Mouse (Mus musculus) hindbrain, embryonic 11.5 days (tissue): ENCODE data around the gene Cdk19. TPM values are rescaled to one million over a fixed set of nuclear protein-coding genes. Genes with fewer than 3 reads are reported as not detected.
A peak's percentile ranks its signal among the peaks of the same experiment; 100 is the strongest.

Source experiments
- ATAC-seq: fragments of 200-750 bp; cut with Nextera tagmentation; 2 replicates; pipeline ENCODE4 v1.8.0; 2017; ENCODE audit warnings: mild to moderate bottlenecking, moderate TSS enrichment, moderate library complexity; ENCODE audit not compliant: low FRiP score
- DNase-seq: peaks from one replicate; pipeline ENCODE4 v3.0.0-alpha.2; 2015; ENCODE audit warnings: low spot score
- H3K27ac ChIP-seq: fragments of 300-500 bp; sonication (generic); 2 replicates; pipeline ENCODE4 v1.5.1; 2014; ENCODE audit warnings: mild to moderate bottlenecking, low read depth, low read length
- H3K27me3 ChIP-seq: fragments of 300-500 bp; sonication (generic); 2 replicates; pipeline ENCODE4 v1.6.1; 2014; ENCODE audit warnings: mild to moderate bottlenecking, low read length, moderate library complexity, mixed read lengths; ENCODE audit not compliant: control insufficient read depth, insufficient read depth
- H3K36me3 ChIP-seq: fragments of 300-500 bp; sonication (generic); 2 replicates; pipeline ENCODE4 v1.6.1; 2014; ENCODE audit warnings: mild to moderate bottlenecking, low read length, moderate library complexity, mixed read lengths; ENCODE audit not compliant: control insufficient read depth, insufficient read depth
- H3K4me1 ChIP-seq: fragments of 300-500 bp; sonication (generic); replicated peaks from 2 replicates; pipeline ENCODE4 v1.6.1; 2014; ENCODE audit warnings: low read length, mixed read lengths; ENCODE audit not compliant: control insufficient read depth, insufficient read depth
- H3K4me2 ChIP-seq: fragments of 300-500 bp; sonication (generic); replicated peaks from 2 replicates; pipeline ENCODE4 v1.6.1; 2014; ENCODE audit warnings: mild to moderate bottlenecking, low read depth, low read length
- H3K4me3 ChIP-seq: fragments of 300-500 bp; sonication (generic); 2 replicates; pipeline ENCODE4 v1.5.1; 2014; ENCODE audit warnings: low read depth, low read length
- H3K9ac ChIP-seq: fragments of 300-500 bp; sonication (generic); 2 replicates; pipeline ENCODE4 v1.6.1; 2014; ENCODE audit warnings: low read depth, low read length
- H3K9me3 ChIP-seq: fragments of 300-500 bp; sonication (generic); 2 replicates; pipeline ENCODE4 v1.6.1; 2016; ENCODE audit warnings: low read length; ENCODE audit not compliant: control insufficient read depth
- WGBS: fragments of 180-500 bp; shearing (Covaris S2); extraction: QIAGEN DNeasy Blood & Tissue Kit; methylation state at CpG from one replicate; pipeline ENCODE4 v1.1.7; 2014; 5-methylcytosine and 5-hydroxymethylcytosine counted together
- polyA plus RNA-seq: library from polyadenylated mRNA; unstranded; fragments of >200 nt; fragmentation: Nextera tagmentation; extraction: Ambion mirVana; gene quantifications from 2 replicates; pipeline ENCODE4 v1.2.1, GENCODE M21; 2014

Gene Cdk19
- polyA plus RNA-seq, 1 experiment from 2014 or later: 9.0 TPM

GRCm38 (mm10) chr10:40371914-40372675 is 32.7 kb downstream of the Cdk19 start:
- 0 out of 2 replicates have a peak, but pooled peaks cover 2% of the 10 kb centered on the region for H3K4me1 ChIP-seq
- ATAC-seq (peak; percentile 47; the same call in 1 of the 2 replicates), DNase-seq (peak; percentile 41)
- no peak overlapping the region for H3K4me3 ChIP-seq
- H3K27ac ChIP-seq: peak overlapping the region; percentile 47; the same call in 1 of the 2 replicates
- no peaks in the 10 kb centered on the region for H3K9me3 ChIP-seq
- H3K27me3 ChIP-seq: no peaks in the 10 kb centered on the region
- 51% methylated on average over 11 of the region's 11 CpGs for WGBS
- no peak overlapping the region for H3K4me2 ChIP-seq
- H3K36me3 ChIP-seq: no peaks in the 10 kb centered on the region
- H3K9ac ChIP-seq: no peak overlapping the region

- Histone ChIP-seq H3K36me3 (no peaks in the 10 kb centered on the region), H3K27ac (no peak overlapping the region), H3K9ac (no peak overlapping the region), H3K4me1 (0 out of 2 replicates have a peak, but pooled peaks cover 2% of the 10 kb centered on the region), H3K27me3 (no peaks in the 10 kb centered on the region), H3K4me3 (no peak overlapping the region), H3K9me3 (no peaks in the 10 kb centered on the region), H3K4me2 (no peak overlapping the region)
- WGBS: 90% methylated on average over 5 of the region's 5 CpGs
- DNase-seq (no peak), ATAC-seq (no peak)
Observed at GRCm38 (mm10) chr10:40373749-40374148, 34.4 kb downstream of the Cdk19 start.

GRCm38 (mm10) chr10:40374828-40375227 is 35.5 kb downstream of the Cdk19 start:
- no peak for ATAC-seq
- 89% methylated on average over 7 of the region's 7 CpGs for WGBS
- H3K4me1 ChIP-seq: 0 out of 2 replicates have a peak, but pooled peaks cover 2% of the 10 kb centered on the region

GRCm38 (mm10) chr10:40376286-40376685 is 36.9 kb downstream of the Cdk19 start:
- 73% methylated on average over 3 of the region's 3 CpGs for WGBS
- ATAC-seq (no peak), DNase-seq (no peak)
- Histone ChIP-seq H3K27ac (no peak overlapping the region), H3K9ac (no peak overlapping the region), H3K4me1 (0 out of 2 replicates have a peak, but pooled peaks cover 2% of the 10 kb centered on the region), H3K9me3 (no peaks in the 10 kb centered on the region), H3K4me2 (no peak overlapping the region), H3K27me3 (no peaks in the 10 kb centered on the region), H3K36me3 (no peaks in the 10 kb centered on the region), H3K4me3 (no peak overlapping the region)

More at GRCm38 (mm10) chr10:40374828-40375227, 35.5 kb downstream of the Cdk19 start:
- H3K27me3 ChIP-seq: no peaks in the 10 kb centered on the region
- no peaks in the 10 kb centered on the region for H3K9me3 ChIP-seq
- H3K36me3 ChIP-seq: no peaks in the 10 kb centered on the region
- no peak overlapping the region for H3K27ac ChIP-seq
- H3K4me3 ChIP-seq: no peak overlapping the region
- H3K9ac ChIP-seq: no peak overlapping the region
- no peak for DNase-seq
- no peak overlapping the region for H3K4me2 ChIP-seq

GRCm38 (mm10) chr10:40378284-40378683 is 38.9 kb downstream of the Cdk19 start:
- Histone ChIP-seq H3K9ac (no peak overlapping the region), H3K9me3 (no peaks in the 10 kb centered on the region), H3K4me2 (no peak overlapping the region), H3K4me1 (no peaks in the 10 kb centered on the region), H3K36me3 (no peaks in the 10 kb centered on the region), H3K27ac (no peak overlapping the region), H3K4me3 (no peak overlapping the region), H3K27me3 (no peaks in the 10 kb centered on the region)
- no peak for DNase-seq
- 94% methylated on average over 4 of the region's 4 CpGs for WGBS
- no peak for ATAC-seq

GRCm38 (mm10) chr10:40379682-40380081 is 40.3 kb downstream of the Cdk19 start:
- Histone ChIP-seq H3K27me3 (no peaks in the 10 kb centered on the region), H3K4me3 (no peak overlapping the region), H3K9ac (no peak overlapping the region), H3K36me3 (no peaks in the 10 kb centered on the region), H3K9me3 (no peaks in the 10 kb centered on the region), H3K4me2 (no peak overlapping the region), H3K27ac (no peak overlapping the region), H3K4me1 (no peaks in the 10 kb centered on the region)
- DNase-seq (no peak), ATAC-seq (no peak)
- 71% methylated on average over 1 of the region's 1 CpGs for WGBS

GRCm38 (mm10) chr10:40385397-40385796 is 46.0 kb downstream of the Cdk19 start:
- H3K27me3 ChIP-seq: no peaks in the 10 kb centered on the region
- H3K4me2 ChIP-seq: no peak overlapping the region
- no peak overlapping the region for H3K4me3 ChIP-seq
- H3K9ac ChIP-seq: no peak overlapping the region
- H3K36me3 ChIP-seq: no peaks in the 10 kb centered on the region
- WGBS: 82% methylated on average over 3 of the region's 3 CpGs
- DNase-seq: no peak
- no peak for ATAC-seq
- H3K27ac ChIP-seq: no peak overlapping the region
- no peaks in the 10 kb centered on the region for H3K9me3 ChIP-seq
- no peaks in the 10 kb centered on the region; the same call in 1 of the 2 replicates for H3K4me1 ChIP-seq

- Histone ChIP-seq H3K9ac (no peak overlapping the region), H3K36me3 (no peaks in the 10 kb centered on the region), H3K27ac (no peak overlapping the region), H3K4me1 (no peaks in the 10 kb centered on the region; the same call in 1 of the 2 replicates), H3K4me2 (no peak overlapping the region), H3K27me3 (no peaks in the 10 kb centered on the region), H3K4me3 (no peak overlapping the region), H3K9me3 (no peaks in the 10 kb centered on the region)
- 96% methylated on average over 4 of the region's 4 CpGs for WGBS
- DNase-seq (no peak), ATAC-seq (no peak)
Observed at GRCm38 (mm10) chr10:40386126-40386525, 46.8 kb downstream of the Cdk19 start.
